Mouse (Mus musculus) megakaryocyte, embryonic 14.5 days (primary cell): Measurements from ENCODE around the gene Tyw3.

Source experiments
- FLI1 ChIP-seq: IDR thresholded peaks from 2 replicates; pipeline ENCODE4 v1.6.1; 2012; ENCODE audit warnings: low read length, inconsistent platforms, mixed read lengths
- GATA1 ChIP-seq: IDR thresholded peaks from 3 replicates; pipeline ENCODE4 v1.6.1; 2012; ENCODE audit warnings: mixed read lengths, low read length, inconsistent platforms, borderline replicate concordance

- TF ChIP-seq GATA1: no peak
- TF ChIP-seq FLI1: no peak
These were observed 36.2 kb upstream of the Tyw3 start for GRCm38 (mm10) chr3:154633091-154633490.
